In the genomic region with DNA sequence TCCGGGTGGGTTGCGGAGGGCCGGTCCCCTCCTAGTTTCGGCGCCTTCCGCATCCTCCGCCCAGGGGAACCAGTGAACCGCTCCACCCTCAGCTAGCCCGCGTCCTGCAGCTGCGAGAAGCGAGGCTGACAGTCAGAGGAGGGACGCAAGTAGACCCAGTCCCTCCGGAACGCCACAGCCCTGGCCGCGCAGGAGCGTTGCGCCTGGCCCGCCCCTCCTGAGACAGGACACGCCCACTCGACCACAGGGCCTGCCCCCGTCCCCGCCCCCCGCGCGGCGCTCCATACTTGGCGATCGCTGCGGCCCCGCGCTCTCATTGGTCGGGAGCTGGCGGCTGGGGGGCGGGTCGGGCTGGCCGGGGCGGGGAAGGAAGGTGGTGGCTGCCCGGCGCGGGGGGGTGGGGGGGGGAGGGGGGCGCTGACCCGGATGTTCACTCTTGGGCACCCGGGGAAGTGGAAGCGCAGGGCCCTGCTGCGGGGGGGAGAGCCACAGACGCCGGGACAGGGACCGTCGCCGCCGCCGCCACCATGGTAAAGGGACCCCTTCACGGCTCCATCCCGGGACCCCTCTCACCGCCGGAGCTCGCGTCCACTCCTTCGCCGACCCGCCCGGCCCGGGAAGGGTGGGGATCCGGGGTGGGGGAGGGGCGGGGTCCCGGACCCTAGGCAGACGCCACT, we compare ENCODE assay signal across 8 mouse cellular contexts. TPM values are rescaled to one million over a fixed set of nuclear protein-coding genes. Genes with fewer than 3 reads are reported as not detected.
DNase-seq lines count a peak whose midpoint lies in the region; ATAC-seq lines count a peak whose summit lies in the region.

Capzb (plus strand) TSS at position 401 of the 677 bp plus-strand sequence.

- peak; percentile 99 for DNase-seq in MN1 (ENCODE audit: low spot score)
- DNase-seq in cerebellum, adult 9-10 months, result peak; percentile 94
- peak; percentile 90 to 95 for DNase-seq in frontal cortex, adult 2 months (ENCODE audit: extremely low spot score in 1 of 2, low spot score in 1 of 2)
- peak; percentile 98 for DNase-seq in hindbrain, embryonic 11.5 days (ENCODE audit: low spot score)
- peak; percentile 94 to 97 for DNase-seq in layer of hippocampus, postnatal 10 days (ENCODE audit: low spot score in 2 of 2)
- peak; percentile 96 for DNase-seq in lung, postnatal 10 days
- DNase-seq in ovary, postnatal 36 days (ENCODE audit: low spot score), result peak; percentile 97
- DNase-seq in thymus, postnatal 25 days, result peak; percentile 97

- H3K4me3 ChIP-seq in hindbrain, embryonic 11.5 days (ENCODE audit: low read depth, low read length), result peak within 1 kb of the TSS; percentile 95

- under 1% methylated on average over 37 of the region's 69 CpGs for WGBS in hindbrain, embryonic 11.5 days

- H3K4me1 ChIP-seq in hindbrain, embryonic 11.5 days (replicated peaks; ENCODE audit: control insufficient read depth, insufficient read depth, low read length), result peaks cover 10% of the 10 kb centered on the region; the same call in 1 of the 2 replicates

- H3K27ac ChIP-seq in hindbrain, embryonic 11.5 days (ENCODE audit: low read depth, low read length), result peak within 1 kb of the TSS; percentile 78

- no peaks in the 10 kb centered on the region for H3K36me3 ChIP-seq in hindbrain, embryonic 11.5 days (ENCODE audit: control insufficient read depth, insufficient read depth, low read length)

- ATAC-seq in hindbrain, embryonic 11.5 days (ENCODE audit: low FRiP score), result peak; percentile 98

- H3K4me2 ChIP-seq in hindbrain, embryonic 11.5 days (replicated peaks; ENCODE audit: low read depth, low read length), result peak within 1 kb of the TSS; percentile 96

- no peaks in the 10 kb centered on the region for H3K9me3 ChIP-seq in hindbrain, embryonic 11.5 days (ENCODE audit: control insufficient read depth, low read length)

- H3K9ac ChIP-seq in hindbrain, embryonic 11.5 days (ENCODE audit: low read depth, low read length), result peak within 1 kb of the TSS; percentile 81

- H3K27me3 ChIP-seq in hindbrain, embryonic 11.5 days (ENCODE audit: control insufficient read depth, insufficient read depth, low read length), result no peaks in the 10 kb centered on the region

RNA-seq across cellular contexts. Expression of gene Capzb, which starts in this region (rescaled TPM):
- 222 and 227 TPM in 2 replicates for polyA plus RNA-seq in frontal cortex, adult 2 months (2012; rRNA removed)
- polyA plus RNA-seq in hindbrain, embryonic 11.5 days (2014; fragmentation: Nextera tagmentation; extraction: Ambion mirVana), result 239 and 255 TPM in 2 replicates
- 100 to 1,000 TPM; 343 to 381 TPM for total RNA-seq in layer of hippocampus, postnatal 10 days (2021)

Comparison
In these comparisons a context has a peak if more than half of its experiments do, and no peak if none do; other contexts are left out.
1. Peak in every context shown above with its lines: DNase-seq, ATAC-seq, H3K4me3 ChIP-seq and H3K27ac ChIP-seq.